Mouse (Mus musculus) hindbrain, embryonic 12.5 days (tissue): ENCODE measurements at regions not wholly inside any gene's neighbourhood (a gene's known extent, or its start where the extent isn't known, plus 50 kb on each side); places are given as distances from the start of the nearest gene placed in this dataset.

ENCODE experiments used
- ATAC-seq: fragments of 200-750 bp; cut with Nextera tagmentation; 2 replicates; pipeline ENCODE4 v1.8.0; 2017; ENCODE audit warnings: moderate TSS enrichment; ENCODE audit not compliant: low FRiP score
- H3K27ac ChIP-seq: fragments of 300-500 bp; sonication (generic); 2 replicates; pipeline ENCODE4 v1.5.1; 2016; ENCODE audit warnings: mild to moderate bottlenecking
- H3K27me3 ChIP-seq: fragments of 300-500 bp; sonication (generic); 2 replicates; pipeline ENCODE4 v1.6.1; 2016; ENCODE audit warnings: mild to moderate bottlenecking
- H3K36me3 ChIP-seq: fragments of 300-500 bp; sonication (generic); 2 replicates; pipeline ENCODE4 v1.6.1; 2016; ENCODE audit warnings: mild to moderate bottlenecking
- H3K4me1 ChIP-seq: fragments of 300-500 bp; sonication (generic); 2 replicates; pipeline ENCODE4 v1.6.1; 2016
- H3K4me2 ChIP-seq: fragments of 300-500 bp; sonication (generic); replicated peaks from 2 replicates; pipeline ENCODE4 v1.6.1; 2016; ENCODE audit warnings: mild to moderate bottlenecking
- H3K4me3 ChIP-seq: fragments of 300-500 bp; sonication (generic); 2 replicates; pipeline ENCODE4 v1.5.1; 2016; ENCODE audit warnings: mild to moderate bottlenecking
- H3K9ac ChIP-seq: fragments of 300-500 bp; sonication (generic); 2 replicates; pipeline ENCODE4 v1.6.1; 2016; ENCODE audit warnings: mild to moderate bottlenecking, moderate library complexity
- H3K9me3 ChIP-seq: fragments of 300-500 bp; sonication (generic); replicated peaks from 2 replicates; pipeline ENCODE4 v1.6.1; 2016; ENCODE audit warnings: mild to moderate bottlenecking
- WGBS: fragments of 180-500 bp; shearing (Covaris S2); methylation state at CpG from one replicate; pipeline ENCODE4 v1.1.7; 2016; 5-methylcytosine and 5-hydroxymethylcytosine counted together

- H3K36me3 ChIP-seq = no peaks in the 10 kb centered on the region
- no peak overlapping the region for H3K9ac ChIP-seq
- H3K4me1 ChIP-seq = no peaks in the 10 kb centered on the region
- ATAC-seq = no peak
- WGBS = 89% methylated on average over 2 of the region's 2 CpGs
- H3K27ac ChIP-seq = no peak overlapping the region
- no peaks in the 10 kb centered on the region for H3K27me3 ChIP-seq
- H3K4me3 ChIP-seq = no peak overlapping the region
- H3K9me3 ChIP-seq = no peaks in the 10 kb centered on the region
- H3K4me2 ChIP-seq = no peak overlapping the region
Measured at GRCm38 (mm10) chr2:51497896-51498295, 129.4 kb upstream of the Tas2r134 start.

DNA sequence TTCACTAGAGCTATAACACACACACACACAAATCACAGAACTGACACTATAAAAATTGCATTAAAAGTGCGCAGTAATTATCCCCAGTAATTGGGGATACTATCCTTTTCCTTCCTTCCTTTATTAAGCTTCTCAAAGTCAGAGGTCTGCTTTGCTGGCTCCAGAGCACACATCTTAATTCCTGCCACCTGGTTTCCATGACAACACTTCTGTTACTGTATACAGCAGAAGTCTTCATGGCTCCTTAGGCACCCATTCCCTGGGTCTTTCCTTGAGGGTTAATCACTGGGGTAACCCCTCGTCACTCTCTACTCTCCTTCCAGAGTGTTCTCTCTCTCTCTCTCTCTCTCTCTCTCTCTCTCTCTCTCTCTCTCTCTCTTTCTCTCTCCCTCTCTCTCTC is 153.6 kb upstream of the Tas2r134 start:
- Histone ChIP-seq H3K4me3 (no peak overlapping the region), H3K27me3 (no peaks in the 10 kb centered on the region), H3K9ac (no peak overlapping the region), H3K36me3 (no peaks in the 10 kb centered on the region), H3K4me2 (no peak overlapping the region), H3K9me3 (no peaks in the 10 kb centered on the region), H3K4me1 (no peaks in the 10 kb centered on the region), H3K27ac (no peak overlapping the region)
- WGBS = 74% methylated on average over 2 of the region's 2 CpGs
- ATAC-seq = no peak

DNA sequence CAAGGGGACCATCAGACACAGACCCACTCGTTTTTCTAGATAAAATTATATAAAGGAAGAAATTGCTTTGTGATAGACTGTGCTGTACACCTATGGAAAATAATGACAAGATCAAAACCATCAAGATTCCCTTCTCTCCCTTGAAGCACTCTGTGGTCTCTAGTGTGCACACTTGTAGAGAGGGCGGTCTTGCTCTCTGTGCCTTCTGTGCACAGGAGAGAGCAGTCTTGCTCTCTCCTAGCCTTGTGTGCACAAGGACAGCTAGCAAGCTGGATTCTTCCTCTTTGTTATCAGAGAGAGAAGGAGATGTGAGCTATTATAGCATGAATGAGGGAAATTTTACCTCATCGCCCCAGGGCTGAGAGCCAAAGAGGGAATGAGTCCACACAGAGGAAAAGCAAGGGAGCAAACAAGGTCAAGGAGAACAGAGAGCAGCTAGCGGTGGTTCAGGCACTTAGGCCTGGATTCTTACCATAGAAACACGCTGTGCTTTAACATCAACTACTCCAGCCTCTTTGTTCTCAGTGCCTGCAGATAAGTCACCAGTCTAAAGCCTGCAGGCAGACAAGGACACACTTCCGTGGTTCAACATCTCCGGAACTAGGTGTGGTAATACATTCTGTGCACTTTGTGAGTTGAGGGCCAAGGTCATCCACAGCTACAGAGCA is 160.2 kb upstream of the Tas2r134 start:
- H3K9me3 ChIP-seq = no peaks in the 10 kb centered on the region
- ATAC-seq = no peak
- H3K27me3 ChIP-seq = no peaks in the 10 kb centered on the region
- H3K9ac ChIP-seq = no peak overlapping the region
- no peak overlapping the region for H3K27ac ChIP-seq
- no peaks in the 10 kb centered on the region for H3K4me1 ChIP-seq
- no peaks in the 10 kb centered on the region for H3K36me3 ChIP-seq
- no peak overlapping the region for H3K4me3 ChIP-seq
- WGBS = 84% methylated on average over 7 of the region's 7 CpGs
- H3K4me2 ChIP-seq = no peak overlapping the region

GRCm38 (mm10) chr2:51466003-51466402 is 161.3 kb upstream of the Tas2r134 start:
- Histone ChIP-seq H3K9ac (no peak overlapping the region), H3K4me3 (no peak overlapping the region), H3K27me3 (no peaks in the 10 kb centered on the region), H3K9me3 (no peaks in the 10 kb centered on the region), H3K36me3 (no peaks in the 10 kb centered on the region), H3K4me2 (no peak overlapping the region), H3K27ac (no peak overlapping the region), H3K4me1 (no peaks in the 10 kb centered on the region)
- WGBS = 92% methylated on average over 7 of the region's 7 CpGs
- no peak for ATAC-seq

DNA sequence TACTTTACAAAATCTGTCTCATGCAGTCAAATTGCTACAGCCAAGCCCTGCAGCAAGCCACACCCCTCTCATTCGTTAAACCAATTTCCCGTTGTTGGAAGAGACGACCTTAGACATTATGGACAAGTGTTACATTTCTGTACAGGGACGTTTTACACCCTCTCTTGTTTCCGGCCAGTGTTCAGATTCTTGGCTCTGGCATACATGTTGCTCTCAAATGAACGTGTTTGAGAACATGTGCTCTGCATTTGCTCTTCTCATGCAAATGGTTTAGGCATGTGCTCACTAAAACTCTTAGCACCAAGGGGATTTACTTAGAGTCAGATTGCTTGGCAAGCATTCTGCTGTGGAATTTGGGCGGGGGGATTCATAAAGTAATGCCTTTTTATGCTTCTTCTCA is 161.7 kb upstream of the Tas2r134 start:
- no peak for ATAC-seq
- H3K9ac ChIP-seq = no peak overlapping the region
- WGBS = 77% methylated on average over 7 of the region's 7 CpGs
- H3K36me3 ChIP-seq = no peaks in the 10 kb centered on the region
- H3K4me3 ChIP-seq = no peak overlapping the region
- H3K4me2 ChIP-seq = no peak overlapping the region
- H3K9me3 ChIP-seq = no peaks in the 10 kb centered on the region
- H3K27me3 ChIP-seq = no peaks in the 10 kb centered on the region
- no peaks in the 10 kb centered on the region for H3K4me1 ChIP-seq
- H3K27ac ChIP-seq = no peak overlapping the region

- Histone ChIP-seq H3K27ac (no peak overlapping the region), H3K4me2 (no peak overlapping the region), H3K4me1 (no peaks in the 10 kb centered on the region), H3K4me3 (no peak overlapping the region), H3K27me3 (no peaks in the 10 kb centered on the region), H3K9ac (no peak overlapping the region), H3K9me3 (no peaks in the 10 kb centered on the region), H3K36me3 (no peaks in the 10 kb centered on the region)
- ATAC-seq = no peak
- 93% methylated on average over 2 of the region's 2 CpGs for WGBS
Measured at GRCm38 (mm10) chr2:51464356-51464755, 163.0 kb upstream of the Tas2r134 start.

DNA sequence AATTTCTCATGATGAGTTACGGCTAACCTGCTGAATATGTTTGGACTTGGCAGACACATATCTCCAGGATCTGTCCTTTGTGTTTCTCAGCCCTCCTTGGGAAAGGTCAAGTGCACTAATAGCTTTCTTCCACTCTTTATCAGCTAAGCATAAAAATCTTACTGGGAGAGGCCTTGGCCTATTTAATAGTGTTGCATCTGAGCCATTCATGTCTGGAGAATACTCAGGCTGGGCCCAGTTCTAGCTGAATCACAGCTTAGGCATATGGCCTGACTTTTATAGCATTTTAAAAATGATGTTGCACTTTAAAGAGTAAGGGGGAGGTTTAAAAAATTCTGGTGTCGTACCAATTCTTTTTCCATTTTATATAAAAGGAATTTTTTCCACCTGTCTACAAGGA is 166.4 kb upstream of the Tas2r134 start:
- H3K4me3 ChIP-seq = no peak overlapping the region
- no peak overlapping the region for H3K9ac ChIP-seq
- no peaks in the 10 kb centered on the region for H3K9me3 ChIP-seq
- no peak overlapping the region for H3K4me2 ChIP-seq
- ATAC-seq = no peak
- no peaks in the 10 kb centered on the region for H3K4me1 ChIP-seq
- 91% methylated on average over 2 of the region's 2 CpGs for WGBS
- no peaks in the 10 kb centered on the region for H3K36me3 ChIP-seq
- no peak overlapping the region for H3K27ac ChIP-seq
- no peaks in the 10 kb centered on the region for H3K27me3 ChIP-seq

DNA sequence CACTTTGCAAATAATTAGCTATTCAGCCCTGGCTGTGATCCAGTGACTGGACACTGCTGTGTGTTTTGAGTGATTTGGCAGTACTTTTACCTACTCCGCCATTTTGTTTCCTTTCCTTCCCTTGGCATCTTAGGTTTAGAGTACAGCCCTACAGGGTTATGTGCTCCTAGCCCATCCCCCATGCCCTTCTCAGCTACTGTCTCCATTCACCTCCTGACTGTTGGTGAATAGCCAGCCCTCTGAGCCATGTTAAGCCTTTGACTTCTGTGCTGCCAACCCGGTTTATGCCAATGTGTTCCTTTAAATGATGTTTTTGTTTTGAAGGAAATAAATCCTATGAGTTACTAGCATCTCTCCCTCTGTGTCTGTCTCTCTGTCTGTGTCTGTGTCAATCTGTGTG is 167.8 kb upstream of the Tas2r134 start:
- ATAC-seq = no peak
- Histone ChIP-seq H3K4me1 (no peaks in the 10 kb centered on the region), H3K36me3 (no peaks in the 10 kb centered on the region), H3K9ac (no peak overlapping the region), H3K4me2 (no peak overlapping the region), H3K27me3 (no peaks in the 10 kb centered on the region), H3K27ac (no peak overlapping the region), H3K4me3 (no peak overlapping the region), H3K9me3 (no peaks in the 10 kb centered on the region)
- WGBS = 81% methylated on average over 2 of the region's 2 CpGs

DNA sequence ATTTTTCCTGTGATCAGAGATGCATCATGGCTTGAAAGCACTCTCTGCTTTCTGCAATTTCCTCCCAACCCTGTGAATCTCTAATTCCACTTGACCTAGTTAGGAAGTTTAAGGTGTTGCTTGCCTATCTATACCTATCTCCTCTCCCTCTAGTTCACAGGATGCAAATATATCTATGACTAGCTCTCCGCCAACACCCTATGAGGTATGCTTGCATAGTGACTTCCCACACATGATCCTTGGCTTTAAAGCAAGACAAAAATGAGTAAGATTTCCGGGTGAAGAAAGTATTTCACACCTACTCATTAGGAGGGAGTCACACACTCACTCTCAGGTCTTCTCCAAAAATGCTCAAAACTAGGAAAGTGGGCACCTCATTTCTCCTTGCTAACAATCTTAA is 169.6 kb upstream of the Tas2r134 start:
- ATAC-seq = no peak
- Histone ChIP-seq H3K9ac (no peak overlapping the region), H3K36me3 (no peaks in the 10 kb centered on the region), H3K4me2 (no peak overlapping the region), H3K27me3 (no peaks in the 10 kb centered on the region), H3K4me1 (no peaks in the 10 kb centered on the region), H3K4me3 (no peak overlapping the region), H3K9me3 (no peaks in the 10 kb centered on the region), H3K27ac (no peak overlapping the region)
- WGBS = 85% methylated on average over 2 of the region's 2 CpGs

DNA sequence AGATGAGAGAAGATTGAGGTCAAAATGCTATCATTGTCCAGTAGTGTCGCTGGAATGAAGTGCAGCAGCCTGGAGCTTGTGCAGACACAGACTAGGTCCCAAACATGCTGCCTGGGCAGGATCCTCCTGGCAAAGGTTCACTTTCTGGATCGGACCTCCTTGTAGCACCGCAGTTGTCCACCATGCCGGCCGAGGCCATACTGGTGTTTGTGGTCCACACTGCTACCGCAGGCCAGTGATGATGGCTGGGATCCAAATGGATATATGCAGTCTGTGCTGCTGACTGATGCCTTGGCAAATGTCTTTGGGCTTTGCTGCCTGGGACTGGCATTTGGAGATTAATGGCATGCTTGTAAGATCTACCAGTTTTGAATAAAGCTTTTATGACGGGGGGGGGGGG is 174.5 kb upstream of the Tas2r134 start:
- Histone ChIP-seq H3K36me3 (no peaks in the 10 kb centered on the region), H3K27me3 (no peaks in the 10 kb centered on the region), H3K9ac (no peak overlapping the region), H3K4me3 (no peak overlapping the region), H3K9me3 (no peaks in the 10 kb centered on the region), H3K4me2 (no peak overlapping the region), H3K4me1 (no peaks in the 10 kb centered on the region), H3K27ac (no peak overlapping the region)
- ATAC-seq = no peak
- WGBS = 84% methylated on average over 7 of the region's 7 CpGs

DNA sequence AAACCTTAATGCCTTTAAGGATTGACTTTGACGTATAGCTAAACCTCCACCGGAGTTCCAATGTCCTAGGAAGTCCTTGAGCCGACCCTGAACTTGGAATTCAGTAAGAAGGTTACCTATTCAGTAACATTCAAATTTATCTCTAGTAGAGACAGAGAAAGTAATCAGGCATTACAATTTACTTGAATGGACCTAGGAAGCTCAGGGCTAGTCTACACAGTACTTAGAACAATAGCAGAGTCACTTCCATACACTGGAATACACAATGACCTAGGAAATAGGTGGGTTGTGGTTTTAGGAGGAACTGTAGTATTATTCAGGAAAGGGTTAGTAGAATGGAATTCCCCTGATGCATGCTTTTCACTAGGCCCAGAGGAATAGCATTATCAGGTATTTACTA is 179.2 kb upstream of the Tas2r134 start:
- 92% methylated on average over 3 of the region's 3 CpGs for WGBS
- peaks cover 2% of the 10 kb centered on the region; the same call in 1 of the 2 replicates for H3K4me1 ChIP-seq
- H3K36me3 ChIP-seq = no peaks in the 10 kb centered on the region
- no peak overlapping the region for H3K4me3 ChIP-seq
- no peak overlapping the region for H3K9ac ChIP-seq
- no peak overlapping the region for H3K27ac ChIP-seq
- no peak overlapping the region for H3K4me2 ChIP-seq
- no peak for ATAC-seq
- H3K27me3 ChIP-seq = no peaks in the 10 kb centered on the region
- H3K9me3 ChIP-seq = no peaks in the 10 kb centered on the region

- no peak overlapping the region for H3K4me2 ChIP-seq
- no peak overlapping the region for H3K27ac ChIP-seq
- no peaks in the 10 kb centered on the region for H3K9me3 ChIP-seq
- no peaks in the 10 kb centered on the region for H3K36me3 ChIP-seq
- no peak overlapping the region for H3K4me3 ChIP-seq
- peaks cover 4% of the 10 kb centered on the region; the same call in 1 of the 2 replicates for H3K4me1 ChIP-seq
- no peaks in the 10 kb centered on the region for H3K27me3 ChIP-seq
- no peak overlapping the region for H3K9ac ChIP-seq
- ATAC-seq = no peak
- WGBS = 90% methylated on average over 5 of the region's 5 CpGs
Measured at GRCm38 (mm10) chr2:51447616-51448015, 179.7 kb upstream of the Tas2r134 start.

- Histone ChIP-seq H3K4me3 (no peak overlapping the region), H3K36me3 (no peaks in the 10 kb centered on the region), H3K9ac (no peak overlapping the region), H3K4me1 (peaks cover 4% of the 10 kb centered on the region; the same call in 1 of the 2 replicates), H3K27me3 (no peaks in the 10 kb centered on the region), H3K27ac (no peak overlapping the region), H3K4me2 (no peak overlapping the region), H3K9me3 (no peaks in the 10 kb centered on the region)
- 66% methylated on average over 9 of the region's 9 CpGs for WGBS
- ATAC-seq = no peak
Measured at GRCm38 (mm10) chr2:51444386-51445080, 182.8 kb upstream of the Tas2r134 start.
